Mouse (Mus musculus) layer of hippocampus, adult 9-10 months (tissue): Measurements from ENCODE around the gene Olfr1463.

ENCODE experiments used
- DNase-seq: peaks from one replicate; pipeline ENCODE4 v3.0.0; 2022; ENCODE audit warnings: low spot score

Olfr1463 gene

DNA sequence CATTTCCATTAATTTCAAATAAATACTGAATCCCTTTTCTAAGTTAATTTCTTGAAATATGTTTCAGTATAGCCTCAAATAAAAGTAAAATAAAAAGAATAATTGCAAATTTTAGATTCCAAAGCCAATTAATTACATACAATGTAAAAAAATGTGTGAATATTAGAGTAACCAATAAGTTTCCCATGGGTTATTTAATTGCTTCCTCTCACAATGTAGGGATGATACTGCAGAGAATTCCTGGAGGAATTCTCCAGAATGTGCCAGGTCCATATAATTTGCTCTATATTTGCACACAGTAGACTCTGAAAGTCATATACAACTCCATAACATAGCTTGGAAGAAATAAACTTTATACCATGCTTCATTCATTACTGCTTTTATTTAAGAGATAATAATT is at the start of gene Olfr1463:
Gene Olfr1463, plus strand, starts transcription at position 301 of the 400 bp plus-strand sequence.
- DNase-seq, result no peak

DNA sequence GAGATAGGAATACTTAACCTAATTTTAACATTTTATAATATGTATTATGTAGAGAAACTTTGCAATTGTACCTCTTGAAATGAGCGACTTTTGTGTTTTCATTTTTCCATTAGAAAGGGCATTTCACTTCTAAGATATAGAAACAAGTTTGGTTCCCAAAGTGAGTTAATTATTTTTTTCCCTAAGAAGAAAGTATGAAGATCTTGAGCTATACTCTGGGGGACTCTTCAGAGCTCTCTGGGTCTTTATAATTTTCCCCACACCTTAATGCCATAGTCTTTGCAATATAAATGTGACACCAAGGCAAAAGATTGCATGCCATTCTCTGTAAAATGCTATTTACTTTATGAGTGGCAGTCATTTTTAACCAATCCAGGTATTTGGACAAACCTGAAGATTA is 45.7 kb upstream of the Olfr1463 start, which contains the start of gene Olfr1462:
Gene Olfr1462, plus strand, starts transcription at position 301 of the 400 bp plus-strand sequence.
- no peak for DNase-seq

DNA sequence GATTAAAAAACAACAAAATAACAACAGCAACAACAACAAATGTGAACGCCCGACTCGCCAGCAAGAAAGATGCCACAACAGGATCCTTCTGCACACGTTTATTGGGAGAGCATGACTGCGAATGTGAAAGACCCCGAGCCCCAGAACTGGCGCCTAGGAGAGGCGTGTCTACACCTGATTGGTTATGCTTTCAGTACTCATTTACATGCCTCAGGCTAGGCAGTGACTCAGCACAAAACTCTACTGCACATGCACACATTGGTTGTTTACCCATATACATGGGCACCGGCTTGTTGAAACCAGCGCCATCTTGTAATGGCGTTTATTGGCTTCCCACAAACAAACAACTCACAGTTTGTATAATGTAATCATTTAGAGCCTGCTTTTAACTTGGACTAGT is 9.5 kb upstream of the Olfr1463 start:
- DNase-seq, result no peak
